Mouse (Mus musculus): ENCODE results near the gene Fancf.

DNA sequence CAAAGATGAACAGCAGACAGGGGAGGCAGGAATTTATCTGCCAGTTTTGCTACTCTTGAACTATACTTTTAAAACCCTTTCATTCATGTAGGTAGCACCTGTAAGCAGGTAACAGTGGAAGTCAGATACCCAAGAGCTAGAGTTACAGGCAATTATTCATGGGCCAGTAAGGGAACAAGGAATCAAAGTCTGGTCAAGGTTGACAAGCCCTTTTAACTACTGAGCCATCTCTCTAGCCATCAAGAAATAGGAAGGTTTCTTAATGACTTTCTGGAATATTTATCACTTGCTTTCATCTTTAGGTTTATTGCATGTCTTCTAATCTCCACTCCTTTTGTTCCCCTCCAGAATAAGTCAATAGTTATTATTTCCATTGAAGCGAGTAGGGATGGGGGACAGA, 10.0 kb upstream of the Fancf start:
- TF ChIP-seq EP300 (optimal IDR thresholded peaks at IDR 0.05) = no peak
- TF ChIP-seq CTCF (IDR thresholded peaks at IDR 0.05; ENCODE audit: low read depth) = no peak
